Mouse (Mus musculus) right cerebral cortex, adult 18-20 months (tissue): ENCODE measurements around the gene Btbd9.
"Not testable (repeated sequence)": the region's sequence is repeated elsewhere in the genome, so short reads cannot be mapped to it uniquely, and the experiment has no call there.

ENCODE experiments used
- DNase-seq: peaks from one replicate; pipeline ENCODE4 v3.0.0; 2022; ENCODE audit warnings: mixed read lengths

The Btbd9 gene

DNA sequence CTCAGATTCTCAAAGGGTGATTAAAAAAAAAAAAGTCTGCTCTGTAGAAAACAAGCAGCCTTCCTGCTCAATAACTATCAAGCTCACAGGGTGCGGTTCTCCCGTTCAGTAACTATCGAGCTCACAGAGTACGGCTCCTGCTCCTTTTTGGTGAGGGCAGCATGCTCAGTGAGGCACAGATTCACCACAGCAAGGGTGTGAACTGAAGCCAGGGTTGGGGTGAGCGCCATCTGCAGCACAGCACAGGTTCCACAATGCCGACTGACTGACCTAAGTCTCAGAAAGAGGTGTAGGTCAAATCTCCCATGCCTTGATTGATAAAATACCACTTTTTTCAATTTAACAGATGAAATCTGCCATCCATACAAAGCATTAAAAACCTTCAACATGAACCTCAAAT, 66.1 kb downstream of the Btbd9 start:
- no peak for DNase-seq

DNA sequence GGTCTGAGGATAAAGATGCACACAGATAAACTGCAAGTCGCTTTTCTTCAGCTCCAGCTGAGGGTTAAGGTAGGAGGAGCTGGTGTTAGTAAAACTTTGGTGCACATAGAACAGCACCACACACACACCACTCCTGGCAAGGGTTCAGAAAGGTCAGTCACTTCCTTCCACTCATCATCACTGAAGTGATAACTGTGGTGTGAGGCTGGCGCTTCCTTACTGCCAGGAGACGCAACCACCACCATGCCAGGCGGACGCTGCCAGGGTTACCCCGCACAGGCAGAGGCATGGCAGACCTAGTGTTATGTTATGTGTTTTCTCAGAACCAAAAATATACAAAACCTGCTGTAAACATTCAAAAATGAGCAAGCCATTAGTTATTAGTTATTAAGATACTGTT, 66.6 kb downstream of the Btbd9 start:
- no peak for DNase-seq

DNA sequence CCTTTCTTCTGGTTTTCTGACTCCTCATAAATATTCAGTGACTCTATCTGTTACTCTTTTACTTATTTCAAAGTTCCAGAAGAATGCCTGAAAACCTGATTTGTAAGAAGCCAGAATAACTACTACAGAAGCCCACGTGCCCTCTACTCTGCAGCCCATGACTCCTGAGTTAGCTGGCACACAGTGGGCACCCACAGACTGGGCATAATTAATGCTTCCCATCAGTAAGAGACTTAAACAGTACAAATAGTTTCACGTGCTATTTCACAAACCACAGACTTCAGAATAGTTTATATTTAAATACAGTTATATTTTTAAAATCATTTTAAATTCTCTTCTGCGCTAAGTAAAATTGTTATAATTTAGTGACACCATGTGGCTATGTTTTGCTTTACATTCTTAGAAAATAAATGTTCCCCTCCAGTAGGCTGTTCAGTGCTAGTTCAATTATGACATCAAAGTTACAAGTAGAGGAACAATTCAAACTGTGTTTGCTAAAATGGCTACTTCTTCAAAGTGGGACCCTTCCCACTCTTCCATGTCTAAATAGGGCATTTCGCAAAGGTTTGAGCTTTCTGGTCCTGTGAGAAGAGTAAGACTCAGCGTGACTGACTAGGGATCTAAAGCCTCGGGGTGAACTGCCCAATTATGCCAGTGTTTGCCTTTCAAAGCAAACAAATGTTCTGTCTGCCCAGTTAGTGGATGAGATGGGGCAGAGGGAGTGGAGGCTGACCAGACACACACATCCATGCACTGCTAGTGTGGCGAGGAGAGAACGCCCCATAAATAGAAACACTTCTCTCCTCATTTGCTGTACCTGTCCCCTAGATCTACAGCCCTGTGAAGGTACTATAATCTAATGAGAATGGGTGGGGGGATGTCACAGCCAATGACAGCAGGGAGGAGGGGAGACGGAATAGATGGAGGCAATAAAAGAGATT, 68.4 kb downstream of the Btbd9 start:
- DNase-seq = no peak

DNA sequence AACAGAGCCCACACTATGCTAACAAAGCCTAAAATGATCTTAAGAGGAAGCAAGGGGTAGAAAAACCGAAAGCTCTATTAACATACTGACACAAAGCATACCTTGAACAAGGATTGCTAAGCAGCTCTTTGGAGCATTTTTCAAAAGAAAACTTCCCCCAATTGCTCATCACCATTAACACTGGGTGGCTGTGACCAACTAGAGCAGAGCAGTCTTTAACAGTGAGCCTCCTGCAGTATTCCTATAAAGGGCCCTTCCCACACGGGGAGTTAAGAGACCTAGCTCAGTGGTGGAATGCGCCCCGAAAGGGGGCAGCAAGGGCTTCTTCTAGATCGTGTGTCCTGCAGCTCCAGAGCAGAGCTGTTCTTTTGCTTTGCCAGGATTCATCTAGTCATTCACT, 69.4 kb downstream of the Btbd9 start:
- DNase-seq = no peak

DNA sequence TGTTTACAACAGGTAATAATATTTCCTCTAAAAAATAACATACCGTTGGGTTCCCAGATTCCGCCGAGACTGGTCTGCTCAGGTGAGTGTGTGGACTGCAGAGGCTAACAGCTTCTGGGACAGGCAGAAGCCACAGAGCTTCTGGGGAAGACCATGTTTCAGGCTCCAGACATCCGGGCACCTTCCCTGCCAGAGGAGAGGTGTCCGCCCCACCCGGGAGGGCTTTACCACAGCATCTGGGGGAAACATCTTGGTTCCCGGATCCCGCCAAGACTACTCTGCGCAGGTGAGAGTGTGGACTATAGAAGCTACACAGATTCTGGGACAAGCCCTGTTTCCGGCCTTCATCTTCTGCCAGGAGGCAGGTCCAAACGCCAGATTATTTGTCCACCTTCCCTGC, 76.7 kb downstream of the Btbd9 start:
- not testable (repeated sequence) for DNase-seq

DNA sequence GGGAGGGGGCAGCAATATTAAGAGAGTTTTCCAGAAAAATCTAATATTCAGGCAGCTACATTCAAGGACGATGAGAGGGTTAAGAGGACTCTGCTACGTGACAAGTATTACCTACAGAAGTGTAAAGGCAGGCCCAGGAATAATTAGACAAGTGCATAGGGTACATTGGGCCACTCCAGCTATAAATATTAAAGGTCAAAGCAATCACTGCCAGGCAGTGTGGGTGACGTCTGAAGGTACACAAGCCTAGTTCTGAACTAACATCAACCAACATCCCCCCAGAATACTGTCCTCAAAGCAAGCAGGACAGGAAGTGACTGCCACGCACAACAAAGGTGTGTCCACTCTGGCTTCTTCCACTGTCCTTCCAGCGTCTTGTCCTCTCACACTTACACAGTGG, 77.5 kb downstream of the Btbd9 start:
- DNase-seq = no peak

DNA sequence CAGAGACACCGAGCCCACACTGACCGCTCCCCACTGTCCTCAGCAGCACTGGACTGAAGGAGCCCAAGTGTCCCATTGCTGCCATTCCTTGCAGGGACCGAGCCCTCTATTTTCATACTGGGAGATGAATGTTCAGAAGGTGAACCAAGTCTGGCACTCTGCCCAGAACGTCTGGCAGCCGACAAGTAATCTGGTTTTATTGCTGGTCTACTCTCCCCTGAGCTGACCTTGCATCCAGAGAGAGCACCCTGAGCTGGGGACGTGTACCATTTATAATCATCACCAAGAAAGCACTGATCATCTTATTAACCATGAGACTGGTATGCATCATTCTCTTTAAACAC, 77.9 kb downstream of the Btbd9 start:
- DNase-seq = no peak

DNA sequence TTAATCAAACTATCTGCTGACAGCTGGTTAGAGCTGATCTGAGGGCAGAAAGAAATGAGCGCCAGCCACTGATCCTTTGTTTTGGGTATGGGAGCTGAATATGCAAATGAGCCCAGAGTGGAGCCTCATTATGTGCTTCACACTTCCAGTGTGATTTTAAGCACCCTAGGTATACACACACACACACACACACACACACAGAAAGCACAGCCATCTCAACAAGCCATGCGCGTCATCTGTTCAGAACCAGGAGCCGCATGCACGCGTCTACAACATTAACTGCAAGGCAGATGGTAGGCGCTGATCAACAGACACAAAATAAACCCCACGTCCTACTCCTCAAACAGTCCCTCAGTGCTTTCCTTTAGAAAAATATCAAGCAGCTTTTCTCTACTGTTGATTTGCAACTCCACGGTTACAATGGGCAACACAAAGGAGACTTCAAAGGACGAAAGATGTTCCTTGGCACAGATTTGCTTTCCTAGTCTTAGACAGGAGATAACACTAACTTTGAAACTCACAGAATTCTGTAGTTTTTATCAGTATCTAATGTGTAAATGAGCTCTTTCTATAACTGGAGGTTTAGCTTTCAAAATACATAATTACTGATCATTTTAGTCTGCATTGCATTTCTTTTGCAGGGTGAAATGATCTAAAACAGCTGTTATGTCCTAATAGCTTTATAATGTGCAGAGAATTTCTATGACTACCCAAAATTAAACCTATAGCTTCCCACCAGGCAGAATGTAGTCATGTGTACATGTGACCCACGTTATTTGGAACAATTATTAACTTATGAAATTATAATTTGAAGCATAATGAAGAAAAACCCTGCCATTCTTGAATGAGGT, 78.5 kb downstream of the Btbd9 start:
- peak; percentile 73 for DNase-seq

DNA sequence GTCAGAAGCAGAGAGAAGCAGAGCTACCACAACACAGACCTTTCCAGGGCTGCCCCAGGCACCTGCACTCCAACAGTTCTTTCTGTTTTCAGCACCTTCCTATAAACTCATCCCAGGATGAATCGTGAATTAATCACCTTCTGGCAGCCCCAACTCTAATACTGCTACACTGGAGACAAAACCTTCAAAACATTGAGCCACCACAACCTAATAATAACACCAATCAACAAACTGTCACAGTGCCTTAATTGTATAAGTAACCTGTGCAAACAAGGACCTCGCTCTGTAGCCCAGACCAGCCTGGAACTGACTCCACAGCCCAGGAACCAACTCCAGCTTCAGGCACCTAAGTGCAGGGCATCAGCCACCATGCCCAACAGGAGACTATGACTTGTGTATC, 80.7 kb downstream of the Btbd9 start:
- DNase-seq = no peak

DNA sequence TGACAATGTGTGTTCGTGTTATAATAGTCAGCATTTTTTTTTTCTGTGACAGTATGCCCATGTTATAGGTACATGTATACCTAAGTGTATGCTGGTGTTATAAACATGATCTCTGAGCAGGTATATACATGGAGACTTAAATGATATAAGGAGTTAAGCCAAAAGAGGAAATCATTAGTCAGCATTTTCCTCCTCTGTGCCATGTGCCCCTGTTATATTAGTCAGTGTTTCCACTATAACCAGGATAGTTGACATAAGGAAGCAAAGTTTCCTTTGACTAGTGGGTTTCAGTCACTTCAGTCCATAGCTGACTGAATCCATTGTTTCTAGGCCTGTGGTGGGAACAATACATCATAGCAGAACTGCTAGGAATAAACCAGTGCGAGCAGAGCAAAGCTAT, 81.1 kb downstream of the Btbd9 start:
- DNase-seq = no peak

DNA sequence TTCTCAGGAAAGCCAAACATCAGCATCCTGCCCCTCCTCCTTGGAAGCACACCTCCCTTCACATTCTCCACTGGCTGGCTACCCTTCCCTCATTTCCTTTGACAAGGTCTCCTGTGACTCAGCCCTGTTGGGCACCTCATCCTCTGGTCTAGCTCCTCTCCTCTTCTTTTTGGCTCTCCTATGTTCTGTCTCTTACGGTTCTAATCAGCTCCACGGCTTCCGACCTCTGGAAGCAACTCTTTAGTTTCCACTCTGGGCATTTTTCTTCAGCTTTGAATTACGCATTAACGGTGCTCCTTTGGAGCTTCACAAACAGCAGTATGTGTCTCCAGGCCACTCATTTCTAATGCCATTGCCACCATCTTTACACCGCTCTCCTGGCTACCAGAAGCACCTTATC, 82.8 kb downstream of the Btbd9 start:
- DNase-seq = no peak

DNA sequence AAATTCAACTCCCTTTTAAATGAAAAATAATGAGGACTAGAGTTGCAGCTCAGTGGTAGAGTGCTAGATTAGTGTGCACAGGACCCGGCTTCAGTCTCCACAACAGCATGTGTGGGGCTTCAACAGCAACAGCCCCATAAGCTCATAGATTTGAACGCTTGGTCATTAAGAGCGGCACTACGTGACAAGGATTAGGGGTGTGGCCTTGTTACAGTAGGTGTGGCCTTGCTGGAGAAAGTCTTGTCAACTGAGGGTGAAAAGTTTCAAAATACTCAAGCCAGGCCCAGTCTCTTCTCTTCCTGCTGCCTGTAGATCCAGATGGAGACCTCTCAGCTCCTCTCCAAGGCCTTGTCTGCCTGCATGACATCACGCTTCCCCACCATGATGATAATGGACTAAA, 84.1 kb downstream of the Btbd9 start:
- DNase-seq = no peak

DNA sequence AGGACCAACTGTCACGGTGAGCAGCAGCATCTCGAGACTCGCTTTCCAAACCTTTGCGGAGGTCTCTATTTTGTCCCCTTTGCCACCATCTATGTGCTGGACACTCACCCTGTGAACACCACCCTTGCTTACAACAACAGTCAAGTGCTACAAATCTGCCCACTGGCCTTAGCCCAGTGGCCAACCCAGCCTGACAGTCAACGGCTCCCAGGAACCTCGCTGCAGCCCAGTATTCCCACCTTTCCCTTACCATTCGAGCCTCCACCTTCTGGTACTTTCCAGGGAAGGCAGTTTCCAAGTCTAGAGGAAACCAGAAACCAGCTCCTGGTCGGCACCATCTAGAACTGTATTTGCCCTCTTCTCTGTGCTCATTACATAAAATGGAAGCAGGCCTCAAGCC, 84.7 kb downstream of the Btbd9 start:
- DNase-seq = no peak

DNA sequence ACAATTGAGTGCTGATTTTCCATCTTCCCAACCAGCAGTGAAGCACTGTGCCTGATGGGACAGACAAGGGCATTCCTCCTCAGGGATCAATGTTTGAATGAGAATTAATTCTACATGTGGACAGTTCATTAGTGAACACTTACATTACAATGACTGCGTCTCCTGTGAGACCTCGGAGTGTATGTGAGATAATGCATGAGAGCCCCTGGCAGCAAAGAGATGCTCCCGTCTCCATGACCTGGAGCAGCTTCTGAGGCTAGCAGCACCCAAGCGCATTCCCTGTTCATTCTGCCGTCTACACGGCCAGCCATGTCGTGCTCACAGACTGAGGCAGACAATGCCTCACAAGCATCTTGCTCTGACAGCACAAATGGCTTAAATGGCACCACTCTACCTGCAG, 85.7 kb downstream of the Btbd9 start:
- DNase-seq = no peak

DNA sequence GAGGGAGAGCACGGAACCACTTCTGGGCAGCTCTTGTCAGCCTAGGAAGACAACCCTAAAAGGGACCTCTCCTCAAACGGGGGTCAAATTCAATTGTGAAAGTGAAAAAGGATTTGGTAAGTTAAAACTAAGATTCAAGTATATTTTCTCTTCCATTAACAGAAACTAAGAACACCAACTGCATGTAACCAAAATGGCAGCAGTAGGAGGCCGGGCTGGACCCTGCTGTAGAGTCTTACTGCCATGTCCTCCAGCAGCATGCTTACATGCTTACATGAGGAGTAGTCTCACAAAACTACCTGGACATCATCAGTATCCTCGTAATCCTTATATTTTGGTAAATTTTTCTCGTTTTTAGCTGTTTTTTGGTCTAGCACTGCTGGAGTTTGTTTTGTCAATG, 86.2 kb downstream of the Btbd9 start:
- no peak for DNase-seq

DNA sequence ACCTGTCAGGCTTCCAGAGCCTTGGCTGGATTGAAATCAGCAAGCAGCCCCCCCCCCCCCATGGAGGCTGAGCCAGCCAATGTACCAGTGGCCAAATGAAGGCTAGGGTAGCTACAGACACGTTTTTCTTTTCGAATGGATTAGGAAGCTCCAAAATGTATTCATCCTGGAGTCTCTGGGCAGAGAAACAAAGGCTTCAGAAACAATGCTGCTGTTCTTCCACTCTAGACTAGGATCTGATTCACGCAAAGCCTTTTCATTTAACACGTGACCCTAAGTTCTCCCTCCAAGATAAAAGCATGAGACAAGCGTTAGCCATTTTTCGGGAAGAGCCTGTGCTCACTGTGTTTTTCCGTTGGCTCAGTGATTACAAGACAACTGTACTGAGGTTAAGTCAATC, 86.7 kb downstream of the Btbd9 start:
- DNase-seq = no peak

DNA sequence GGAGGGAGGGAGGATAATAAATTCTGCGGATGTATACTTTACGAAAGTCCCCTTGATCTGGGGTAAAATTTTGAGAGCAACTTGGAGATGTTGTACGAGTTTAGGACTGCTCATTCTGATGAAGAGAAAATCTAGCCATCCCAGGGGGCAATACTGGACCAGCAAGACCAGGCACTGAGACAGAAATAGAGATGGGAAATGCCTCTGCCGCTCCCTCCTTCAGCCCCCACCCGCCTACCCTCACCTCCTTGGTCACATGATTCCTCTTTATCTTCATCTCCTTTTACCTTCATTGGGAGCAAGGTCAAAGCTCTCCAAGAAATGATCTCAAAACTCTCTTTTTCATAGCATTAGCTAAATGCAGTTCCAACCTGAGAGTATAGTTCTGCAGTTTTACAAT, 88.6 kb downstream of the Btbd9 start:
- no peak for DNase-seq

DNA sequence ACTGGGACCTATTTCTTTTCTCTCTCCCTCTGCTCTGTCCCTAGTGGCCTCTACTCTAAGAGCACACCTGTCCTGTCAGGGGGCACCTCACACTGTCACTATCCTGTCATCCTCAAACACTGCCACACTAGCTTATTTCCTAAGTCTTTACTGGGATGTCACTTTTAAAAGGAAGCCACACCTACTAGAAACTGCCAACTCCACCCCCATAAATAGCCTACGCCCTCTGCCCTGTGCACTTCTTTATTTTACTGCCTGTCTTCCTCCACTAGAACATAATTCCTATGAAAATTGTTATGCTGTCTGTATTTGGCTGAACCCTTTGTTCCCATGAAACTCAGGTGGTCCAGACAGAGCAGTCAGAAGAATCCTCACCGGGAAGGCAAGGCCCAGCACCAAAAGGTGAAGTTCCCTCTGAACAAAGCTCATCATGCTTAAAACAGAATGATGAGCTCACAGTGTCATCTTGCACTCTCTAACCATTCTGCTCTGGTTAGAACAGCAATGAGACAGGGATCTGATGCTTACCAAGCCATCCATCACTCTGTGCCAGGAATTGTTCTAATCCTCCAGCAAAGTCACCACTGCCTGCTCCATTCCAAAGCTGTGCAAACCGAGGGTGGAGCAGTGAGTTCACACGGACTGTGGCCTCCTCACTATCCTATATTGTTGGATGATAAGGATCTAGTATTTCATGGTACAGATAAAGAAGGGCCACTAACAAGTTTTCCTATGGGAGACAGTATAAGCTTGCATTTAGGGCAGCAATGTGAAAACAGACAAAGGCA, 91.0 kb downstream of the Btbd9 start:
- no peak for DNase-seq

DNA sequence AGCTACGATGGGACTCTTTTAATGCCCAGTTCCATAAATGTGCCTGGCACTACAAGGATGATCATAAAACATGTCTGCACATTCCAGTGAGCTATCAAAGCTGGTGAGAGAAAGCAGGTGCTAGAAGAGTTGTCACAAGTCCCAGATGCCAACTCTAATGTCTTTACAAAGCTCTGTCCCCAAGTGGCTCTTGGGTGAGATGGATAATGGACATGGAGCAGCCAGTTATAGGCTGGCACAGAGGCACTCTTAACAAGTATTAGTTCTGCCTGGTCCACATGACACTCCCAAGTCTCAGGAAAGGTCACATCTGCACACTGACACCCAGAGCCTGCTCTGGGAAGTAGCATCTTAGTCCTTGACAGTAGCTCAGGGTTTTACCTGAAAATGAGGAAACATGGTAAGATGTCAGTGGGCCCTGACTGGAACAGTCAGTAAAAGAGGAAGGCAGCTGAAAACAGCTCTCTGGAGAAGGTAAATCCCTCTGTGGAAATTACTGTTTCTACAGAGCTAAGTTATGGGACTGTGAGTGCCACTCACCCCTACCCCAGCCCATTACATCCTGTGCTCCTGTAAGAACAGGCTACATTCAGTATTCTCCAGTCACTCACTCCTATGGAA, 91.7 kb downstream of the Btbd9 start:
- no peak for DNase-seq

DNA sequence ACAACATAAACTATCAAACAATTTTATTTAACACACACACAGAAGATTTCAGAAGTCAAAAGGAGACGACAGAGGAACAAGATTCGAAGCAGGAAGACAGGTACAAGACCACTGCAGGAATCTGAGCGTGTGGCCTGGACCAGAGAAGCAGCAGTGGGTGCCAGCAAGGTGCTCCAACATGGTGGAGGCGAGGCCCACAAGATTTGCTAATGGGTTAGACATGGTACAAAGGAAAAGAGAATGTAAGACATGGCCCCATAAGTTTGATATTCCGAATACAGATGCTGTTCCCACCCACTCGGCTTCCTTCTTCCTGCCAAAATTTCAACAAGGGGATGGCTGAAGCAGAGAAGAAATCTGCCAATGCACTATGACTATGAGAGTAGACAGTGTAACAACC, 94.5 kb downstream of the Btbd9 start:
- no peak for DNase-seq

DNA sequence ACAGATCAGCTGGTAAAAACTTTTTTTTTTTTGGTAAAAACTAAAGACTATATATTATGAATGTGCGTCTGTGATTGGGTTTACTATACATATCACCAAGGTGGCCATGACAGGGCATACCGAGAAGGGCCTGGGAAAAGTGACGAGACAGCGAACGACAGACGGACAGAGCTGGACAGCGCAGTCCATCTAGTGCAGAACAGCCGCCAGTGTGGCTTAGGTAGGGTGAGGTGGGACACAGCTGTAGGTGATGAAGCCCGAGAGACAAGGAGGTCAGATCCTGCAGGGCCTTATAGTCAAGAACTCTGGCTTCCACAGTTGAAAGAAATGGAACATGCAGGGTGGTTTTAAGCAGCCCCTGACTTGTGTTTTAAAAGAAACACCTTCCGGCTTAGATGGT, 94.9 kb downstream of the Btbd9 start:
- no peak for DNase-seq

DNA sequence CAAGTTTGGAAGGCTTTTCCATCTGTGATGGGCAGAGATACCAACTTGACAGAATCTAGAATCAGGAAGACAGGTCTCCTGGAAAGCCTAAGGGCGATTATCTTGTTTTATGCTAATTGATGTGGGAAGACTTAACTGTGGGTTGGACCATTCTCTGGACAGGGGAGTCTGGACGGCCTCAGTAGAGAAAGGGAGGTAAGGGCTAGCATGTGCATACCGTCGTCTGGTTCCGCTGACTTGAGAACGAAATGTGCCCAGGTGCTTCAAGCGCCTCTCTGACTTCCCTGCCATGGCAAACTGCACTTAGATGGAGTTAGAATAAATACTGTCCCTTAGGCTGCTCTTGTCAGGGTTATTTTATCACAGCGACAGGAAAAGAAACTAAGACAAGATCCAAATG, 95.9 kb downstream of the Btbd9 start:
- no peak for DNase-seq

DNA sequence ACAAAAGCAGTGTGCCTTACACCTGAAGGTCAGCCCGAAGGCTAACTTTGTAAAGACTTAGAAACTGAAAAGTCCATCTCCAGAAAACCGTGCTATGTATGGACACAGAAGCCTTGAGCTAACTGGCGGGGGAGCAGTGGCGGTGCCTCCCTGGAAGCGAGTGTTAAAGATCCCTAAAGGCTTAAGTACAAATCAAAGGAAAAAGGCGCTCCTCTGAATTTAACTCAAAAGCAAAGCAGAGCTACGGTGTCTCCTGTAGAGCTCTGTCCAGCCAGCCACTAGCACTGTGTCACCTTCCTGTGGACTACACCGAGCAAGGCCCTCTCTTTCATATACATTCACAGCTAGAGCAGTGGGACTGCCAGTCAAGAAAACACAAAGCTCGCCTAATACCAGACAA, 98.1 kb downstream of the Btbd9 start:
- DNase-seq = no peak
